Mouse (Mus musculus) spleen, postnatal 36 days (tissue): Measurements from ENCODE around the gene Hist2h3c2.
"Not testable (repeated sequence)": the region's sequence is repeated elsewhere in the genome, so short reads cannot be mapped to it uniquely, and the experiment has no call there.

Experiments used
- DNase-seq, 2 experiments: peaks; one replicate each; pipeline ENCODE4 v3.0.0; 2022; ENCODE audit warnings: low spot score in 2 of 2, mixed read lengths in 1 of 2

The Hist2h3c2 gene

GRCm38 (mm10) chr3:96238954-96239793, at the start of gene Hist2h3c2:
Gene Hist2h3c2, minus strand, starts transcription at chr3:96239127.
- DNase-seq = peak; percentile 56 to 61

- not testable (repeated sequence) for DNase-seq
These were observed 48.4 kb upstream of the Hist2h3c2 start for GRCm38 (mm10) chr3:96287334-96287733.

GRCm38 (mm10) chr3:96284457-96284856, 45.5 kb upstream of the Hist2h3c2 start:
- peak in 1 of 2 experiments; percentile 15 for DNase-seq

- DNase-seq = no peak
These were observed 41.7 kb upstream of the Hist2h3c2 start for GRCm38 (mm10) chr3:96280660-96281059.

- peak; percentile 90 to 91 for DNase-seq
These were observed 39.1 kb upstream of the Hist2h3c2 start for GRCm38 (mm10) chr3:96277800-96278624.

GRCm38 (mm10) chr3:96277428-96277799, 38.5 kb upstream of the Hist2h3c2 start:
- DNase-seq = peak; percentile 68 to 76

GRCm38 (mm10) chr3:96273591-96274465, 34.9 kb upstream of the Hist2h3c2 start:
- peak; percentile 46 to 47 for DNase-seq

- DNase-seq = peak; percentile 94 to 97
These were observed 30.9 kb upstream of the Hist2h3c2 start, which contains the start of gene Hist2h2bb for GRCm38 (mm10) chr3:96269511-96270474. Gene Hist2h2bb, plus strand, starts transcription at chr3:96269752.

GRCm38 (mm10) chr3:96268776-96269378, 29.9 kb upstream of the Hist2h3c2 start:
- DNase-seq = not testable (repeated sequence)

GRCm38 (mm10) chr3:96268051-96268775, 29.3 kb upstream of the Hist2h3c2 start, which contains the start of gene Hist2h3b:
Gene Hist2h3b, plus strand, starts transcription at chr3:96268654.
- peak; percentile 84 to 86 for DNase-seq

GRCm38 (mm10) chr3:96267541-96267940, 28.6 kb upstream of the Hist2h3c2 start:
- no peak for DNase-seq

GRCm38 (mm10) chr3:96266132-96266710, 27.3 kb upstream of the Hist2h3c2 start:
- no peak for DNase-seq

GRCm38 (mm10) chr3:96264404-96264949, 25.6 kb upstream of the Hist2h3c2 start:
- no peak for DNase-seq

GRCm38 (mm10) chr3:96263558-96264403, 24.9 kb upstream of the Hist2h3c2 start:
- peak in 1 of 2 experiments; percentile 36 for DNase-seq

- peak; percentile 94 to 97 for DNase-seq
These were observed 24.1 kb upstream of the Hist2h3c2 start, which contains the start of gene Hist2h4 for GRCm38 (mm10) chr3:96262979-96263550. Gene Hist2h4, minus strand, starts transcription at chr3:96263311.

- DNase-seq = peak; percentile 81 to 86
These were observed 23.4 kb upstream of the Hist2h3c2 start for GRCm38 (mm10) chr3:96262216-96262875.
